Mouse (Mus musculus): ENCODE measurements around the gene Arrdc5.

The Arrdc5 gene

DNA sequence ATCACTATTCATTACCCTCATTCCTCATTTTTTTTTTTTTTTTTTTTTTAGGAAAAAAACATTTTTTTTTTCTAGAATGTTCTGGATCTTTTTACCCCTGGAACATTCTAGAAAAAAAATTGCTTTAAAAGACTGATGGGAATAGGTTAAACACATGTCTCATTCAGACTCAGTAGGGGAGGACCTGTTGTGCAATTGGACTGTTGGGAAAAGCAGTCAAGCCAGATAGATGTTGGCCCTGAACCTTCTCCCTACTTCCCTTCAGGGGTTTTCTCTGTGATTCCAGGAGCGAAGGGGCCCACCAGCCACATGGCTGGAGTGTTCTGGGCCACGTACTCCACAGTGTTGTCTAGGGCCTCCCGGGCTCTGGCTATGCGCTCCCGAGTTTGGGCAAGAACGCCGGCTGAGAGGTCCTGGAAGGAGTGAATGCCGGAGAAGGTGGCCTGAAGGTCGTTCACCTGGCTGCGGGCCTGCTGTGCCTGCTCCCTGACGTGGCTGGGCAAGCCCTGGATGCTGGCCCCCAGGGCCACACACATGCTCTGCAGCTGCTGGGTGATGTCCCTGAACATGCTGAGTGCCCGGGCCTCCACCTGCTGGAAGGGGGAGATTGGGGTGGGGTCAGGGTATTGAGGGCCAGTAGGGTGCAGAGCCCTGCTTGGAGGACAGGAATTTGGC lies 20.5 kb downstream of the Arrdc5 start:
- in situ Hi-C loops (cut with MboI, MseI): loop anchor here (25.0 kb wide), 1 partner anchor 1008 kb away; the partner anchor contains the start of gene Vav1

DNA sequence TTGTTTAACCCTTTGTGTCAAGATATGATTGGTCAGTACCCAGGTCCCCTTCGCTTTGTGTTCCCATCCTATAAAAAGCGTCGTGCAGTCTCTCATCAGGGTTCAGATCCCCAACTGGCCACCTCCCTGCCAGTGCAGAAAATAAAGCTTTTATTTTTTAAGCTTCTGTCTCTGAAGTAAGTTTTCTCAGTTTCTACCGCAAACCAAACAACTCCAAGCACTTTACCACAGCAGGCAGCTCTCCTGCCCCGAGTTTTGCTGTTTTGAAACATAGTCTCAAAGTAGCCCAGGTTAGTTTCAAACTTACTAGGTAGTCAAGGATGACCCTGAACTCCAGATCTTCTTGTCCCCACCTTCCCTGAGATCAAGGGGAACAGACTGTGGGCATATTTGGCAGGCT lies 21.7 kb downstream of the Arrdc5 start:
- in situ Hi-C loops (cut with MboI, MseI): loop anchor here (25.0 kb wide), 1 partner anchor 1009 kb away; the partner anchor contains the start of gene Vav1

DNA sequence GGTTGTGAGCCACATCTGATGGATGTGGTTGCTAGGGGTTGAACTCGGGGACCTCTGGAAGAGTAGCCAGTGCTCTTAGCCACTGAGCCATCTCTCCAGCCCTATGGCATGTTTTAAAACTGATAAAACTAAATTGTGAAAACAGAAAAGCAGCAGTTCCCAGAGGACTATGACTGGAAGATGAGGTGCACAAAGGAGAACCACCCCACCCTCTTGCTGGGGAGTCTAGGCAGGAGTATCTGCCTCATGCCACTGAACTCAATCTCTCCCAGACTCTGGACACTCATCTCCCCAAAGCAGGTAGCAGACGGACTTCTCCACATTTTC lies 22.6 kb downstream of the Arrdc5 start:
- in situ Hi-C loops (cut with MboI, MseI): loop anchor here (25.0 kb wide), 1 partner anchor 1010 kb away; the partner anchor contains the start of gene Vav1

DNA sequence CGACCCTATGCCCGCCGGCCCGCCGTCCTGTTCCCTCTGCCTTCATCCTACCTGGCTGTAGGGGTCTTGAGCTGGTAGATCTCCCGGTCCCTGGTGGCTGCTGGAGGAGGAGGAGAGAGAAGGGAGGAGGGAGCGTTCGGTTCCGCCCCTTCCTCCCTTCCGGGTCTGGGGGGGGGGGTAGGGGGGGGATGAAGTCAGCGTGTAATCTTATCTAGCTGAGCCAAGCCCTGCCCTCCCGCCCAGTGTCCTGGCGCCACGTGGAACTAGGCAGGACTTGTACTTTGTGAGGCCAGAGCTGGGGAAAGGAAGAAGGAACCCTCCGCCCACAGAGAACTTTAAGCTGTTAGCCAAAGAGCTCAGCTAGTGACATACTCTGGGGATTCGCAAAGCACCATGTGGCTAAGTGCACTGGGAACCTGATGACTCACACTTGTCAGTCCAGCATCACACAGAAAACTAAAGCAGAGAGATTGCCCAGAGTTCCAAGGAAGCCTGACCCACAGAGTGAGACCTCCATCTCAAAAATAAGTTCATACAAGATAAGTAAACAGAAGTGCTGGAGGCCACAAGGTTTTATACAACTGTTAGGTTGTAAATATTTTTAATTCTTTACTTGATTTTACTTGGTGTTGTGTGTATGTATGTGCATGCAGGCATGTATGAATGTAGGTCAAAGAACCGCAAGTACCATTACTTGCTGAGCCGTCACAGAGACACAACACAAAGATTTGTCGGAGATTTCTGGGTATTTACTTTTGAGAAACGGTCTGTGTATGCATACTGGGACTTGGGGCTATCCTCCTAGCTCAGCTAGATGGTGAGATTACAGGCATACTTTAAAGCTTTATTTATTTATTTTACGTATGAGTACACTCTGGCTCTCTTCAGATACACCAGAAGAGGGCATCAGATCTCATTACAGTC lies 23.2 kb downstream of the Arrdc5 start, which contains the start of gene Ticam1:
Gene Ticam1, minus strand, starts transcription at position 144 of the 924 bp plus-strand sequence.
- in situ Hi-C loops (cut with MboI, MseI): loop anchor here (25.0 kb wide), 1 partner anchor 1010 kb away; the partner anchor contains the start of gene Vav1

DNA sequence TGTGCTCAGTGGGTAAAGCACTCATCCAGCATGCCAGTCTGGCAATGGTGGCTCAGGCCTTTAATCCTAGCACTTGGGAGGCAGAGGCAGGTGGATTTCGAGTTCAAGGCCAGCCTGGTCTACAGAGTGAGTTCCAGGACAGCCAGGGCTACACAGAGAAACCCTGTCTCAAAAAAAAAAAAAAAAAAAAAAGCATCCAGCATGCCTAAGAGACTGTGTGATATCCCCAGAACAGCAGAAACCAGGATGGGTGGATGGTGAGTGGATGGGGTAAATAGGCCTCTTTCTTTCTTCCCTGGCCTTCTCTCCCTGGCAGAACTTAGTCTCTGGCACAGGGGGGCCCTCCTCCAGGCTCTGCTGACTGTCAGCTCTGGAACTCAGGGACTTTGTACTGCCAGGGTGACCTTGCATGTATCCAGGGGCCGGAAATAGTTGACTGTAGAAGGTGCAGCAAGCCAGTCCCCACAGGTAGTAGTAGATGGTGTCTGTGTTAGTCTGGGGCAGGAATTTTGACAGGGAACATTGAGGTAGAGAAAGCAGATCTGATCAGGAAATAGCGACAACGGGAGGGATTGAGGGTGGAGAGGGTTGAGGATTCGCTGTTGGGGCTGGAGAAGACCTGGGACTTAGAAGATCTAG lies 24.1 kb downstream of the Arrdc5 start:
- in situ Hi-C loops (cut with MboI, MseI): loop anchor here (25.0 kb wide), 1 partner anchor 1011 kb away; the partner anchor contains the start of gene Vav1

DNA sequence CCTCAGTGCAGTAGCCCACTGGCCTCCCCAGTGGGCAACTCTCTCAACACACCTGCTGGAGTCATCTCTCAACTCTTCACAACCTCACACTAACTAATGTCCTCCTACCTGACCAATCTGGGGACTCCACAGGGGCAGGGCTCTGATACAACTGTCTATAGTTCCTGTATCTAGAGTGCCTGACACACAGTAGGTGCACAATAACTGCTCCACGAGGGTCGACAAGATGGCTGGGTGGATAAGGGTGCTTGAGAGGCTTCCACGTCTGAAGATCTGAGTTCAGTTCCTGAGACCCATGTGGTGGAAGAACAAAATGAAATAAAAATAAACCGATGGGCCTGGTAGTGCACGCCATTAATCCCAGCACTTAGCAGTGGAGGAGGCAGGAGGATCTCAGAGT lies 26.1 kb downstream of the Arrdc5 start:
- in situ Hi-C loops (cut with MboI, MseI): no loop called here

DNA sequence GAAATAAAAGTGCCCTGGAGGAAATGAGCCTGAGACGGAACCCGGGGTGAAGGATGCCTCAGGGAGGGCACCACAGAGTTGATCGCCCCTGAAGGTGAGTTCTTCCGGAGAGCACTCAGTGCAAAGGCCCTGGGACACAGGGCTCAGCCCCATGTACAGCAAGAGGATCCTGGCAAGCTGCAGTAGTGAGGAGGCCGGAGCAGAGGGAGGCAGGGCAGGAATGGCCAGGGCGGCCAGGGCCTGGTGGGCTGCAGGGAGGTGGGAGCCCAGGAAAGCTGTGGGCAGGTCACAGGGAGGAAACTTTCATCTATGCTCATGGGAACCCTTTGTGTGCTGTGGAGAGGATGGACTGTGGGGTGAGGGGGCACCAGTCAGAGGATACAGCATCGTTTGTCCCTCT lies 26.6 kb downstream of the Arrdc5 start:
- in situ Hi-C loops (cut with MboI, MseI): no loop called here

DNA sequence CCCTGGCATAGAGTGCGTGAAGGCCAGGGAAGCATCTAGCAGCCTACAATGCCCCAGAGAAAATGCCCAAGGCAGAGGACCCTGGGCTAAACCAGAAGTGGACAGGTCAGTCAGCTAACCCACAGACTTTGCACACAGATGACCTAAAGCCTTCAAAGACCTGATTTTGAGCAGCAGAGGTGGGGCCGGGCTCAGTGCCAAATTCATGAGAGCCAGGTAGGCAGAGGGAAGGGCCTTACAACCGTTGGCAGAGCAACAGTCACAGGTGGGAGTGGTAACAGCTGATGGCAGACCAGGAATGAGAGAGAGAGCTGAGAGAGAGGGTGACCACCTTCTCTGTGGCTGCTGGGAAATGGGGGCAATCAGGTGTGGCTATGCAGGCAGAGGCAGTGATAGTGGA lies 27.4 kb downstream of the Arrdc5 start:
- in situ Hi-C loops (cut with MboI, MseI): no loop called here

DNA sequence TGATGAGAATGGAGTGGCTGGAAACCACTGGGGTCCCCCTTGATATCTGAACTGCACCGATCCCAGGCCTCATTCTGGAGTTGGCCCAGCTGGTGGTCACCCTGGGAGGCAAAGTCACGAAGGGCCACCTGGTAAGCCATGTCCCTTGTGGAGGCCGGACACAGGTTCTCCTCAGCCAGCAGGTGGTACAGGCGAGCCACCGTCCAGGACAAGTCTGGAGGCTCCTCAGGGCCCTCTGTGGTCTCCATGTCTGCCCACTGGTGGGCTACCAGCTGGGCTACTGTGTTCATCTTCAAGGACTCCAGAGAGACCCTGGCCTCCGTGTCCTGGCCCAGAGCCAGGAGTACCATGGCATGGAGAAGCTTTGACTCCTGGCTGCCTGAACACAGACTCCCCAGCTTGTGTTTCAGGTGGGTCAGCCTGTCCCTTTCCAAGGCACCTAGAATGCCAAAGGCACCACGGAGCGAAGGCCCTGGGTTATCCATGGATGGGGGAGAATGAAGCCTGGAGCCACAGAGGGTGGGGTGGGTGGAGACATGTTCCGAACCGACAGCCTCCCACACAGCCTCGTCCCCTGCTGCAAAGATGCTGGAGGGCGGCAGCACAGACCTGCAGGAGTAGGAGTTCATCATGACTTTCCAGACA lies 28.4 kb downstream of the Arrdc5 start:
- in situ Hi-C loops (cut with MboI, MseI): no loop called here

DNA sequence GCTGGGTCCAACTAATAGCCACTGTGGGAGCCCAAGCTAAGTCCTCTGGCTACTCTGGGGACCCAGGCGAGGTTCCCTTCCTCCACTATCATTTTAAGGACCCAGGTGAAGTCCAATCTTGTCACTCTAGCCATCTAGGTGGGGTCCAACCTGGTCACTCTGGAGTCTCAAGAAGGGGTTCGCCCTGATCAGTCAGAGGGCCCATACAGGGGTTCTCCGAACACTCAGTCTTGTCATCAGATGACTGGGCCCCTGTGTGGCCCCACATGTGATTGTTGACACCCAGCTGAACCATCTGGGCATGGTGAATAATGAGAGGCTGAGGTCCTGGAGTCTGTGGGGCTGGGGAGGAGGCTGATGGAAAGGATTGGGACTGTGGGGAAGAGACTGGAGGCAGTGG lies 30.3 kb downstream of the Arrdc5 start:
- in situ Hi-C loops (cut with MboI, MseI): no loop called here

DNA sequence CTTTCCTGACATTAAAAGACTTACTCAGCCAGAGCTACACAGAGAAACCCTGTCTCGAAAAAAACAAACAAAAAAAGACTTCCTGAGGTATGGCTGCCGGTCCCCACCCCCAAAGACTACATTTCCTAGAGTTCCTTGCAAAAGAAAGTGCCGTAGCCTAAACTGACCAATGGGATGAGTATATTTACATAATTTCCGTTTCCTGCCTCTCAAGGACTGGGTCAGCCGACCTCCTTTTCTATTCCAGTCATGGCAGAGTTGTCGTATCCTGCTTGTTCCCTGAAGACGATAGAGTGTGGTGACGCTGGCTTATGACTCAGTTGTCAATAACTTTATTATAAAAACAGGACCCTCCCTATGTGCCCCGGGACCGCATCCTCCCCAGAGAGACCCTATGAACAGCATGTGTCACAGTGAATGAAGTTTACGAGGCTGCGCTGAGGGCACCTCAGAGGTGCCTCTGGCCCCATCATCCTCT lies 30.9 kb downstream of the Arrdc5 start:
- in situ Hi-C loops (cut with MboI, MseI): no loop called here

DNA sequence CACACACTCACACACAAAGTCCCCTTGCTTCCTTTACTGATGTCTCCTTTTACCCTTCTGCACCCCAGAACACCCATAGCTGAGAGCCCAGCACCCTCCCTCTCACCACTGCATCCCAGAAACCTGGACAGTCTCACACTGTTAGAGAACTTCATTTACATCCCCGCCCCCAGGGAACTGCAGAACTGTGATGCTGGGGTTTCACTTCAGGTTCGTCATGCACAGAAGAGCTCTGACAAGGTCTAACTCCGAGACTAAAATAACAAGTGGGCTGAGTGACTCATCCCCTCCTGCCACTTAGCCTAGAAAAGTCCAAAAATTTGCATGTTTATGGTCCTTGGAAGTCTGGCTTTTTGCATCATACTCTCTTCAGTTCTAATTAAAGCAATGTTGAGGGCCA lies 33.8 kb downstream of the Arrdc5 start:
- in situ Hi-C loops (cut with MboI, MseI): no loop called here

DNA sequence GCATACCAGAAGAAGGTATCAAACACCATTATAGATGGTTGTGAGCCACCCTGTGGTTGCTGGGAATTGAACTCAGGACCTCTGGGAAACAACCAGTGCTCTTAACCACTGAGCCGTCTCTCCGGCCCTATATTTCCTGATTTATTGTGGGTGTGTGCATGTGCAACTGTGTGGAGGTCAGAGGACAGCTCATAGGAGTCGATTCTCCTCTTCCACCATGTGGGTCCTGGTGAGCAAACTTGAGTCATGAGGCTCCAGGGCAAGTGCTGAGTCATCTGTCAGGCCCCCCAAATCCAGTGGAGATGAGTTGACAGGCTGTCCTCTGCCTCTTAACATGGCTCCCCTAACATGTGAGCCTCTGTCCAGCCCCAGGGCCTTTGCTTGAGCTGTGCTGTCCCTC lies 34.2 kb downstream of the Arrdc5 start:
- in situ Hi-C loops (cut with MboI, MseI): no loop called here

DNA sequence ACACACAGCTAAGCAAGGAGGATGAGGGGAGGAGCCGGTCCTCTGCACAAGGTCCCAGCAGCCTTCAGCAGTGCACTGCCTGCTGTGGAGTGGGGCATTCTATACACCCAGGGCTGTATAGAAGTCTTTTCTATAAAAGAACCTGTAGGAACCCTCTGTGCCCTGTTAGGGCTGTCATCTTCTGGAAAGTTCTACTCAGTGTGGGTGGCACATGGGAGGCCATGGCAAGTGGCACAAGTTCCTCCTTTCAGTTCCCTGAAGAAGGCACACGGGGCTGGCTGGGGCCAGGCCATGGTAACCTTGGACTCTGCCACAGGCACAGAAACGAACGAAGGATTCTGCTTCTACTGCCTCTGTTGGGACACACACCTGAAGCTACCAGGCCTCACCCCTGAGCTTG lies 35.1 kb downstream of the Arrdc5 start:
- in situ Hi-C loops (cut with MboI, MseI): no loop called here

DNA sequence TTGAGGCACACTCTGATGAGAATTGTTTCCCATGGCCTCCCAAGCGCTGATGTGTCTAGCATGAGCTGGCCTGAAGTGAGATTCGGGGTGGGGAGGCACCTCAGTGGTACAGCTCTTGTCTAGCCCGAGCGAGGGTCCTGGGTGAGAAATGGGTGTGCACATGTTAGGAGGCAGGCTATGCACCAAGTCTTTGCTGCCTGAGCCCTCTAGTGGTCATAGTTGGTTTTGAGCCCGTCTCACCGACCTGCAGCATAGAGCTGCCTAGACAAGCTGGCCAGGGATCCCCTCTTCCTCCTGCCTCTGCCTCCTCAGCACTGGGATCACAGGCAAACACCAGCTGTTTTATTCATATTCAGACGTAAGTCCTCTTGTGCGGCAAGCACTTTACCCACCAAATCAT lies 36.1 kb downstream of the Arrdc5 start:
- in situ Hi-C loops (cut with MboI, MseI): no loop called here

DNA sequence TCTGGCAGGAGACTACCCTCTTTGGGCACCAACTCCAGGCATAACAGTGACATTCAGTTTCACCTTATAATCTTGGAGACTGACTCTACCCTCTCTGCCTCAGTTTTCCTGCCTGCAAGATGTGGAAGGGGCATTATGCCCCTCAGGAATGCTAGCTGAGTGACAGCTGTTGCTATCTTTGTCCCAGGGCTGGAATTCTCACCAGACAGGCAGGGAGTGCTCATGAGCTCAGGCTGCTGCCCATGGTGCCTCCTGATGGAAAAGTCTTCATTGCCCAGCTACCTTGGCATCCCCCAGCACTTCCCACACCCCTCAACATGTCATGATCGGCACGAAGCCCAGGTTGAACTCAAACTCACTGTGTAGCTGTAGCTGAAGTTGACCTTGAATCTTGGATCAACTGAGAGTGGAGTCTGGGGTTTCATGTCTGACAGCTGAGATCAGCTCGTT lies 37.4 kb downstream of the Arrdc5 start:
- in situ Hi-C loops (cut with MboI, MseI): no loop called here

DNA sequence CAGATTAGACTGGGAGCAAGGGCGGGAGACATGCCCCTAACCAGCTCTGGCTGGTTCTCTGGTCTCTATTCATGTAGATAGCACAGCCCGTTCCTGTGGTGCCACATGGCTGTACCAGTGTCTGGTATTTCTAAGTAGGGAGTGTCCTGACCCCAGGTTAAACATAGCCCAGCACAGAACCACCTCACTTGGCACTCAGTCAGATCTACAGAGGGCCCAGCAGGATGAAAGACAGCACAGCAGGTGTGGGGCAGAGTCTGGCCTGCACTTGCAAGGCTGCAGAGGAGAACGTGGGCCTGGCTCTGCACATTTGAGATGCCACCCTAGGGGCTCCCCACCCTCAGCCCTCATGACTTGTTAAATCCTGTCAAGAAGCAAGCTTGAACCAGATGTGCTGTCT lies 38.9 kb downstream of the Arrdc5 start:
- in situ Hi-C loops (cut with MboI, MseI): no loop called here

DNA sequence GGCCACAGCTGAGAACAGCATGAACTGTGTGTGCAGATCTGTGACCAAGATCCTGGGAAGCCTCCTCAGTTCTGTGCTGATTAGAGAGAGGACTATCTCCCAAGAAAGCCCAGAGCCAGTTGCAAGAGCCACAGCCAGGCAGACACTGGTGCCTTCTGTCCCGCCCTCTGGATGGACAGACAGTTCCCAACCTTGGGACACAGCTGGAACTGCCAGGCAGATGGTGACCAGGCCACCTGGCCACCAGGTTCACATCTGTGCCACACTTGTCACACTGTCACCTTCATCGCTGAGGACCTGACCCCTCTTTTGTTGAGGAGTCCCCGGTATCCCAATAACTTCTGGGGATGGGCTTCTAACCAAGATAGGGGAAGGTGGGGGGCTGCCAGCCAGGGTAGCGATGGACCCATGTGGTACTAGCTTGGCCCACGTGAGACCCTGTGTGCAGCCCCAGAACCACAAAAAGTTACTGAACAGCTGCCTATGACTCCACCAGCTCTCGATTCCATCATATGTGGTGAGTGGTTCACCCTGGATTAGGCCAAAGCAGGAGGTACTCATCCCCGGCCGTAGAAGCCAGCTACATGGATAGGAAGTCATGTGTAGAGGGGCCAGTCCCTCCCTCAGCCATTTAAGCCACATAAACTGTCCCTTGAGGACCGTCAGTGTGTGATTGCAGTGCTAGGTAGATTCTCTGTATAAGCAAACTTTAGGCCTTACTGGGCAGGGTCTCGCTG lies 40.6 kb downstream of the Arrdc5 start:
- in situ Hi-C loops (cut with MboI, MseI): loop anchor here (5.0 kb wide), 2 partner anchors 42 to 127 kb away; partner anchors contain the start of gene Dpp9

DNA sequence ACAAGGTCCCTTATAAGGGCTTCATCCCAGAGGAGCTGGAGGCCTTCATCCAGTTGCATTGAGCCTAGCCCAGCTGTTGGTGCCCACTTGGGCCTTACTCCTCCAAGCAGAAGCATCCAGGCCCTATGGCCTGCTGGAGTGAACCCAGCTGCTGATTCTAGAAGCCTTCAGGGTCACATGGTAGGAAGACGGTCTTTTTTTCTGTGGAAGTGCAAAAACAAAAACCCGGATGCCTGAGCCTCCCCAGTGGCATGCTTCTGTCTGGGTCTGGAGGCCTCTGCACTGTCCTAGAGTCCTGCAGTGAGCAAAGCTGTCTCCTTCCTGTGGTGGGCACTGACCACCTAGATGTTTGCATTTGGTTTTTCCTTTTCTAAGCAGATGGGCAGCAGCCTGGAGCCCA lies 41.3 kb downstream of the Arrdc5 start:
- in situ Hi-C loops (cut with MboI, MseI): loop anchor here (5.0 kb wide), 2 partner anchors 42 to 127 kb away; partner anchors contain the start of gene Dpp9

DNA sequence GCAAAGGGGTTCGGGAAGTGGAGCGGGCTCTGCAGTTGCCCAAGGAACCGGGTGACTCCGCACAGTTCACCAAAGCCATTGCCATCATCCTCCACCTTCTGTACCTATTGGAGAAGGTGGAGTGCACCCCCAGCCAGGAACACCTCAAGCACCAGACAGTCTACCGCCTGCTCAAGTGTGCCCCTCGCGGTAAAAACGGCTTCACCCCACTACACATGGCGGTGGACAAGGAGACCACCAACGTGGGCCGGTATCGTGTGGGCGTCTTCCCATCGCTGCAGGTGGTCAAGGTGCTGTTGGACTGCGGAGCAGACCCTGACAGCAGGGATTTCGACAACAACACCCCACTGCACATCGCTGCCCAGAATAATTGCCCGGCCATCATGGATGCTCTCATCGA lies 41.8 kb downstream of the Arrdc5 start:
- in situ Hi-C loops (cut with MboI, MseI): loop anchor here (5.0 kb wide), 2 partner anchors 41 to 126 kb away; partner anchors contain the start of gene Dpp9
